Mouse (Mus musculus): ENCODE data around the gene Tubd1. TPM values are rescaled to one million over a fixed set of nuclear protein-coding genes. Genes with fewer than 3 reads are reported as not detected.
"Not testable (repeated sequence)": the region's sequence is repeated elsewhere in the genome, so short reads cannot be mapped to it uniquely, and the experiment has no call there.

The Tubd1 gene
- 11.1 and 11.3 TPM in 2 replicates for polyA plus RNA-seq (2015; fragmentation: Nextera tagmentation; extraction: Ambion mirVana)

- Histone ChIP-seq H3K27ac (peak within 1 kb of the TSS; percentile 87), H3K36me3 (peaks cover 7% of the 10 kb centered on the region), H3K27me3 (no peaks in the 10 kb centered on the region), H3K4me2 (peak within 1 kb of the TSS; percentile 59), H3K4me3 (peak within 1 kb of the TSS; percentile 95), H3K9ac (peak within 1 kb of the TSS; percentile 96), H3K4me1 (peaks cover 13% of the 10 kb centered on the region), H3K9me3 (no peaks in the 10 kb centered on the region)
- WGBS: under 1% methylated on average over 43 of the region's 43 CpGs
- ATAC-seq (ENCODE audit: insufficient number of reproducible peaks, low FRiP score, low TSS enrichment, low read depth): peak; percentile 98
Measured at GRCm38 (mm10) chr11:86544639-86545299, at the start of gene Tubd1, which contains the start of gene Rps6kb1. Gene Tubd1 (plus strand): TSS chr11:86544991. Gene Rps6kb1 (minus strand): TSS chr11:86544805.

- ATAC-seq (ENCODE audit: insufficient number of reproducible peaks, low FRiP score, low TSS enrichment, low read depth): no peak
- Histone ChIP-seq H3K27me3 (no peaks in the 10 kb centered on the region), H3K9ac (no peak overlapping the region), H3K4me2 (no peak overlapping the region), H3K4me3 (no peak overlapping the region), H3K9me3 (no peaks in the 10 kb centered on the region), H3K36me3 (peaks cover 38% of the 10 kb centered on the region), H3K4me1 (no peaks in the 10 kb centered on the region), H3K27ac (no peak overlapping the region)
- 88% methylated on average over 1 of the region's 1 CpGs for WGBS
Measured at GRCm38 (mm10) chr11:86497356-86497755, 47.4 kb upstream of the Tubd1 start.

GRCm38 (mm10) chr11:86497908-86498307 lies 46.9 kb upstream of the Tubd1 start:
- Histone ChIP-seq H3K4me3 (no peak overlapping the region), H3K36me3 (peaks cover 41% of the 10 kb centered on the region), H3K27me3 (no peaks in the 10 kb centered on the region), H3K27ac (no peak overlapping the region), H3K9me3 (no peaks in the 10 kb centered on the region), H3K4me1 (no peaks in the 10 kb centered on the region), H3K4me2 (no peak overlapping the region), H3K9ac (no peak overlapping the region)
- WGBS: 72% methylated on average over 3 of the region's 3 CpGs
- ATAC-seq (ENCODE audit: insufficient number of reproducible peaks, low FRiP score, low TSS enrichment, low read depth): no peak

GRCm38 (mm10) chr11:86500795-86501194 lies 44.0 kb upstream of the Tubd1 start:
- WGBS: 66% methylated on average over 1 of the region's 1 CpGs
- Histone ChIP-seq H3K4me3 (no peak overlapping the region), H3K4me1 (no peaks in the 10 kb centered on the region), H3K4me2 (no peak overlapping the region), H3K36me3 (peaks cover 54% of the 10 kb centered on the region), H3K27ac (no peak overlapping the region), H3K9ac (no peak overlapping the region), H3K9me3 (no peaks in the 10 kb centered on the region), H3K27me3 (no peaks in the 10 kb centered on the region)
- no peak for ATAC-seq (ENCODE audit: insufficient number of reproducible peaks, low FRiP score, low TSS enrichment, low read depth)

- H3K4me3 ChIP-seq: no peak overlapping the region
- WGBS: 89% methylated on average over 2 of the region's 2 CpGs
- no peak overlapping the region for H3K9ac ChIP-seq
- no peak overlapping the region for H3K27ac ChIP-seq
- H3K4me1 ChIP-seq: no peaks in the 10 kb centered on the region
- ATAC-seq (ENCODE audit: insufficient number of reproducible peaks, low FRiP score, low TSS enrichment, low read depth): no peak
- no peaks in the 10 kb centered on the region for H3K9me3 ChIP-seq
- H3K4me2 ChIP-seq: no peak overlapping the region
- H3K36me3 ChIP-seq: peaks cover 52% of the 10 kb centered on the region
- H3K27me3 ChIP-seq: no peaks in the 10 kb centered on the region
Measured at GRCm38 (mm10) chr11:86503121-86503520, 41.7 kb upstream of the Tubd1 start.

GRCm38 (mm10) chr11:86507334-86507733 lies 37.5 kb upstream of the Tubd1 start:
- Histone ChIP-seq H3K27me3 (no peaks in the 10 kb centered on the region), H3K9me3 (no peaks in the 10 kb centered on the region), H3K27ac (no peak overlapping the region), H3K4me3 (no peak overlapping the region), H3K4me1 (no peaks in the 10 kb centered on the region), H3K4me2 (no peak overlapping the region), H3K9ac (no peak overlapping the region), H3K36me3 (peaks cover 68% of the 10 kb centered on the region)
- no peak for ATAC-seq (ENCODE audit: insufficient number of reproducible peaks, low FRiP score, low TSS enrichment, low read depth)
- 87% methylated on average over 2 of the region's 2 CpGs for WGBS

- no peaks in the 10 kb centered on the region for H3K4me1 ChIP-seq
- ATAC-seq (ENCODE audit: insufficient number of reproducible peaks, low FRiP score, low TSS enrichment, low read depth): no peak
- peaks cover 66% of the 10 kb centered on the region for H3K36me3 ChIP-seq
- no peak overlapping the region for H3K27ac ChIP-seq
- no peak overlapping the region for H3K4me3 ChIP-seq
- no peaks in the 10 kb centered on the region for H3K27me3 ChIP-seq
- 92% methylated on average over 2 of the region's 2 CpGs for WGBS
- H3K9ac ChIP-seq: no peak overlapping the region
- H3K9me3 ChIP-seq: no peaks in the 10 kb centered on the region
- no peak overlapping the region for H3K4me2 ChIP-seq
Measured at GRCm38 (mm10) chr11:86507991-86508390, 36.8 kb upstream of the Tubd1 start.

GRCm38 (mm10) chr11:86516620-86517019 lies 28.2 kb upstream of the Tubd1 start:
- no peak overlapping the region for H3K9ac ChIP-seq
- no peak overlapping the region for H3K4me3 ChIP-seq
- no peak overlapping the region for H3K27ac ChIP-seq
- ATAC-seq (ENCODE audit: insufficient number of reproducible peaks, low FRiP score, low TSS enrichment, low read depth): no peak
- H3K9me3 ChIP-seq: no peaks in the 10 kb centered on the region
- H3K4me1 ChIP-seq: no peaks in the 10 kb centered on the region
- 82% methylated on average over 3 of the region's 3 CpGs for WGBS
- H3K27me3 ChIP-seq: no peaks in the 10 kb centered on the region
- peaks cover 62% of the 10 kb centered on the region for H3K36me3 ChIP-seq
- no peak overlapping the region for H3K4me2 ChIP-seq

- H3K27ac ChIP-seq: no peak overlapping the region
- H3K9ac ChIP-seq: no peak overlapping the region
- no peaks in the 10 kb centered on the region for H3K4me1 ChIP-seq
- no peaks in the 10 kb centered on the region for H3K9me3 ChIP-seq
- peaks cover 64% of the 10 kb centered on the region for H3K36me3 ChIP-seq
- no peak overlapping the region for H3K4me3 ChIP-seq
- no peak for ATAC-seq (ENCODE audit: insufficient number of reproducible peaks, low FRiP score, low TSS enrichment, low read depth)
- H3K27me3 ChIP-seq: no peaks in the 10 kb centered on the region
- no peak overlapping the region for H3K4me2 ChIP-seq
- 81% methylated on average over 3 of the region's 3 CpGs for WGBS
Measured at GRCm38 (mm10) chr11:86517229-86517628, 27.6 kb upstream of the Tubd1 start.

- 85% methylated on average over 7 of the region's 7 CpGs for WGBS
- Histone ChIP-seq H3K4me3 (no peak overlapping the region), H3K4me2 (no peak overlapping the region), H3K36me3 (peaks cover 74% of the 10 kb centered on the region), H3K27me3 (no peaks in the 10 kb centered on the region), H3K4me1 (no peaks in the 10 kb centered on the region), H3K9ac (no peak overlapping the region), H3K27ac (no peak overlapping the region), H3K9me3 (no peaks in the 10 kb centered on the region)
- ATAC-seq (ENCODE audit: insufficient number of reproducible peaks, low FRiP score, low TSS enrichment, low read depth): no peak
Measured at GRCm38 (mm10) chr11:86519751-86520150, 25.0 kb upstream of the Tubd1 start.

- Histone ChIP-seq H3K4me2 (no peak overlapping the region), H3K9ac (no peak overlapping the region), H3K27me3 (no peaks in the 10 kb centered on the region), H3K4me1 (no peaks in the 10 kb centered on the region), H3K36me3 (peaks cover 70% of the 10 kb centered on the region), H3K27ac (no peak overlapping the region), H3K9me3 (no peaks in the 10 kb centered on the region), H3K4me3 (no peak overlapping the region)
- WGBS: 97% methylated on average over 4 of the region's 4 CpGs
- no peak for ATAC-seq (ENCODE audit: insufficient number of reproducible peaks, low FRiP score, low TSS enrichment, low read depth)
Measured at GRCm38 (mm10) chr11:86527528-86527927, 17.3 kb upstream of the Tubd1 start.

- no peak overlapping the region for H3K27ac ChIP-seq
- H3K9ac ChIP-seq: no peak overlapping the region
- H3K36me3 ChIP-seq: peaks cover 41% of the 10 kb centered on the region
Measured at GRCm38 (mm10) chr11:86532834-86533233, 12.0 kb upstream of the Tubd1 start.

GRCm38 (mm10) chr11:86533302-86533701 lies 11.5 kb upstream of the Tubd1 start:
- ATAC-seq (ENCODE audit: insufficient number of reproducible peaks, low FRiP score, low TSS enrichment, low read depth); H3K4me3 ChIP-seq; H3K27ac ChIP-seq; H3K9me3 ChIP-seq; H3K4me1 ChIP-seq; H3K27me3 ChIP-seq; H3K4me2 ChIP-seq; H3K9ac ChIP-seq: not testable (repeated sequence)
- 91% methylated on average over 6 of the region's 6 CpGs for WGBS
- H3K36me3 ChIP-seq: peaks cover 41% of the 10 kb centered on the region

More at GRCm38 (mm10) chr11:86532834-86533233, 12.0 kb upstream of the Tubd1 start:
- Histone ChIP-seq H3K27me3 (no peaks in the 10 kb centered on the region), H3K4me3 (no peak overlapping the region), H3K4me2 (no peak overlapping the region), H3K4me1 (no peaks in the 10 kb centered on the region), H3K9me3 (no peaks in the 10 kb centered on the region)
- WGBS: 89% methylated on average over 1 of the region's 1 CpGs
- no peak for ATAC-seq (ENCODE audit: insufficient number of reproducible peaks, low FRiP score, low TSS enrichment, low read depth)

Data from limb, embryonic 15.5 days (tissue).